Mouse (Mus musculus): ENCODE measurements around the gene Ptprg.

The Ptprg gene

GRCm38 (mm10) chr14:11874960-11875889 lies 321.9 kb downstream of the Ptprg start:
- DNase-seq (ENCODE audit: low read depth, low spot score): no peak

- DNase-seq (ENCODE audit: low read depth, low spot score): no peak
Measured at GRCm38 (mm10) chr14:11881082-11881481, 327.8 kb downstream of the Ptprg start.

GRCm38 (mm10) chr14:11883142-11883921 lies 330.0 kb downstream of the Ptprg start:
- DNase-seq (ENCODE audit: low read depth, low spot score): no peak

GRCm38 (mm10) chr14:11883995-11884394 lies 330.7 kb downstream of the Ptprg start:
- DNase-seq (ENCODE audit: low read depth, low spot score): no peak

DNA sequence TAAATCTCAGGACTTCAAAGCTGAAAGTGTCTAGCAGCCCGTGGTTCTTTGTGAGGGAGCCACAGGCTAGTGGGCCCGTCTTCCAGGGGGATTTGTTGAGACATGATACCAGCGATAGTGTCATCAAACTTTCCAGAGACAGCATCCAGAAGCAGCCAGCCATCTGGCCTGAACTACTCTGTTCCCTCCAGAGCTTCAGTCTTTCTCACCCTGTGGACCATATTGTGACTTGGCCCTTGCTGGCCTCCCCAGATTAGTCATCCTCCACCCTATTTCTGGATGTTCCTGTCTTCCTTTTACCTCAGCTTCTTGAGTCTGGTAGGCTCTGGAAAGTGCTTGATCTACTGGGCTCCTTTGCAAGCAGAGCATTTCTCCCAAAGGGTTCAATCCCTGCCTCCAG lies 333.1 kb downstream of the Ptprg start:
- DNase-seq (ENCODE audit: low read depth, low spot score): no peak

GRCm38 (mm10) chr14:11890890-11891289 lies 337.6 kb downstream of the Ptprg start:
- no peak for DNase-seq (ENCODE audit: low read depth, low spot score)

DNA sequence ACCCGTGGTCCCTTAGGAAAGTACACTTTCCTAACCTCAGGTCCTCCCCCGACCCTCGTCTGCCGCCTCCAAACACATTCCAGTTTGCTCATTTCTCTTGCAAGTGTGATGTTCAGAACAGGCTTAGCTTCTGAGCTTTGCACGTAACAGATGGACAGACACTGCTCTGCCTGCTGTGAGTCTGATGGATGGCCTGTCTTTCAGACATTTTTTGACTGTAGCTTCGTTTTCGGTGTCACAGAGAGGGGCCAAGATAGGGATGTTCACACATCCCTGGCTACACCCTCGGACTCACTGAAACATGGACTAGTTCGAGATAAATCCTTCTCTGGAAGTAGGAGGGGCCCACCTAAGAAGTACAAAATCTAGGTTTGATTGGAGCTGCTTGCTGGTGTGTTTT lies 339.3 kb downstream of the Ptprg start:
- DNase-seq (ENCODE audit: low read depth, low spot score): peak; percentile 16

GRCm38 (mm10) chr14:11895486-11895885 lies 342.2 kb downstream of the Ptprg start:
- DNase-seq (ENCODE audit: low read depth, low spot score): no peak

- DNase-seq (ENCODE audit: low read depth, low spot score): peak; percentile 94
Measured at GRCm38 (mm10) chr14:11902794-11903193, 349.5 kb downstream of the Ptprg start.

DNA sequence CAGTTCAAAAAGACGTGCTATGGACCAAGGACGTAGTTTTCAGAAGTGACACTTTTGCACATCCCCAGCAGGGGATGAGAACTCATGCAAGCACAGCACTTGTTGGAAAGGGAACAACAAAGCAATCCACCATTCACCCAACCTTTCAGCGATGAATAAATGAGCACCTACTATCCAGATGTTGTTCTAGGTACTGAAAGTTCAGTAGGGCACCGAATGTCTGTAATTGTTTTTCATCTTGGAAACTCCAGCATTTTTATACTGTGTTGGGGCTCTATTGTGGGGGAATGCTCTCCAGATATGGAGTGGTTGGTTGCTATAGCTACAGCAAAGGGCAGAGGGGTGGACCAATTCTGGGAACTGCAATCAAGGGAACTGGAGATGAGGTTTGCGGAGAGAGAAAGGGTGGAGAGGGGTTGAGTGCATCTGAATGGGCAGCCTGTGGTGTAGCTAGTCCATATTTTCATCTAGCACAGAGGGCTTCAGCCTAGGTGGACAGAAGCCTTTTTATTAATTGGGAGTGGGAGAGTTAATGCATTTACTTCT lies 352.9 kb downstream of the Ptprg start:
- DNase-seq (ENCODE audit: low read depth, low spot score): peak; percentile 68

GRCm38 (mm10) chr14:11912253-11912652 lies 358.9 kb downstream of the Ptprg start:
- peak; percentile 53 for DNase-seq (ENCODE audit: low read depth, low spot score)

DNA sequence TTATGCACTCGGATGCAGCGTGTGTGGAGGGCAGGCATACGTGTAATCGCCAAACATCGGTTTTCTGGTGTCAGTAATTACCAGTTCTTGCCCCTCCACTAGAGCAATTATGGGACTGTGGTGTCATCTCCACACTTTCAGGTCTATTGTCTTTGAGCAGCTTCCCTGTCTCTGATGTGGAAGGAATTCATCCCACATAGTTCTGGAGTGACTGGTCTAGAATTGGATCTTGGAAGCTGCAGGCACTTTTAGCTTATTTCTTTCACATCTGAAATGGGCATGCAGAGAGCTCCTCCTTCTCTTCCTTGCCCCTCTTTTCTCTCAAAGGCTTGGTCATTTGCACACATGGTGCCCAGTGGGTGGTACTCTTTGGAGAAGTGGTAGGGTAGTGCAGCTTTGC lies 363.9 kb downstream of the Ptprg start:
- DNase-seq (ENCODE audit: low read depth, low spot score): no peak

- DNase-seq (ENCODE audit: low read depth, low spot score): peak; percentile 61
Measured at GRCm38 (mm10) chr14:11928545-11928944, 375.2 kb downstream of the Ptprg start.

DNA sequence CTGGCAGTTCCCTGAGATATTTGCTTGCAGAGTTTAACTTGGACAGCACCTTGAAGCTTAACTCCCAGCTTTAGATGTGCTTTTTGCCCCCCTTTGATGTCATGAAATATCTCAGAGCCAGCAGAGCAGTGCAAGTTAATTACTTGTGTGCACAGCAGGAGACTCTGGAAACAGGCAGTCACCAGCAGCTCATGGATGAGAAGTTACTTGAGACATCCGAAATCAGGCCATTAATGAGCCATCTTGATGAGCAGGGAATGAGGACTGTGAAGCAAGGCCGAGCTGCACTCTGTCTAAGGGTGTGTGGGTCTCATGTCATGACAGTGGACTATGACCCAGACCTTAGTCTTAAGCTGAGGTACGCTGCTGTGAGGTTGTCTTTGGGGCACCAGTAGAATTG lies 379.2 kb downstream of the Ptprg start:
- no peak for DNase-seq (ENCODE audit: low read depth, low spot score)

DNA sequence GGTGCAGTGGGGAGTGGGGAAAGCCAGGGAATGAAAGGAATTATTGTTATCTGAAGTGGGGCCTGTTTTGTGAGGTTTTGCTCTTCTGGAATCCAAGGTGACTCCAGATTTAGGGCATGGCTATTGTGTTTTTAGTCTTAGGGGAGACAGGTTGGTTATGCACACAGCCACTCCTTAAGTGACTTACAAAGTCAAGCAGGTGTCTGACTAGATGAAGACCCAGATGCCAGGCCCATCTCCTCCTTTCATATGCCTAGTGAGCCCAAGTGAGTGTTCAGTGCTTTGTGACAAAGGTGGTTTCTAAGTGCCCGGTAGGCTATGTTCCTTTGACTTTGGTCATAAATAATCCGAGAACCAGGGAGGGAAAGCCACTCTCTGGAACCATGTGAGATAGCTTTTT lies 381.2 kb downstream of the Ptprg start:
- peak; percentile 79 for DNase-seq (ENCODE audit: low read depth, low spot score)

DNA sequence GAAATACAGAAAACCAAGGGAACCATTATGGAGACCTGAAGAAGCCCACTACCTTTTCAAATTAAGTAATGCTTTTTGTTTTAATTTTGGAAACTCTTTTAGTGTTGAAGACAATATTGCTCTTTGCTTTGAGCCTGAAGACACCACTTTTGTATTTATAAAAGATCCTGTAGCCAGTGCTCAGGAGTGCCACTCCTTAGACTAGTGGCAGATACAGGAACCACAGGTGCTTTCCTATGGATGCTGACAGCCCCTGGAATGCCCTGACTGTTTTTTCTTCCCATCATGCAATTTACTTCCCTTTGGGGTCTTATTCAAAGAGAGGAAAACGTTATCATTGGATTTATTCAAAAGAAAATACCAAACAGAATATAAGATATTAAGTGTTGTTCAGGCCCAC lies 381.9 kb downstream of the Ptprg start:
- DNase-seq (ENCODE audit: low read depth, low spot score): peak; percentile 61

- no peak for DNase-seq (ENCODE audit: low read depth, low spot score)
Measured at GRCm38 (mm10) chr14:11935698-11936097, 382.4 kb downstream of the Ptprg start.

GRCm38 (mm10) chr14:11938912-11939311 lies 385.6 kb downstream of the Ptprg start:
- no peak for DNase-seq (ENCODE audit: low read depth, low spot score)

DNA sequence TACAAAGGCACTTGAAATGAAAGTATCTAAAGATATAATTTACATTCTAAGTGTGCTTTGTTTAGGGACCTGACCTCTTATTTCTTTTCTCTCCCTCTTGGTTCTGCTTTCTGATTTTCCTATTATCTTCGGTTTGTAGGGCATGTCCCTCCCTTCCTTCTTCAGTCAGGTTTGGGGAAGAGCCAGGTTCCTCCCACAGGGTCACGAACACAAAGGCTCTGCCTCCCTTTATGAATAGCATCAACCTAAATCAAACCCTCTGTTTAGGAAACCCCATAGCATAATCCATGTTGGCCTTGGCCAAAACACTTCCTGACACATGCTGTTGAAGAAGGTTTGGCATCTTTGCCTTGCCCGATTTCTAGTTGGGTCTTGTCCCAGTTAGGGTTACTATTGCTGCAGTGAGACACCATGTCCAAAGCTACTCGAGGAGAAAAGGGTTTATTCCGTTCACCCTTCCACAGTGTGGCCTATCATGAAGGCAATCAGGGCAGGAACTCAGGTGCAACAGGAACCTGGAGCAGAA lies 388.7 kb downstream of the Ptprg start:
- no peak for DNase-seq (ENCODE audit: low read depth, low spot score)

GRCm38 (mm10) chr14:11950379-11950778 lies 397.0 kb downstream of the Ptprg start:
- no peak for DNase-seq (ENCODE audit: low read depth, low spot score)

GRCm38 (mm10) chr14:11955020-11955882 lies 401.9 kb downstream of the Ptprg start:
- no peak for DNase-seq (ENCODE audit: low read depth, low spot score)

Data from R1 (cell line).